Mouse (Mus musculus): ENCODE data around the gene Hoxc8.

Gene Hoxc8

GRCm38 (mm10) chr15:102972753-102973152 is 17.7 kb upstream of the Hoxc8 start:
- POLR2A ChIA-PET = interaction anchor here in 1 of 4 experiments (0.6 to 1.7 kb wide), 5 partner anchors 9 to 62 kb away, joined by 3 to 4 read pairs (median 3); no protein-coding TSS in a partner anchor

GRCm38 (mm10) chr15:102975034-102975433 is 15.4 kb upstream of the Hoxc8 start:
- ChIA-PET CTCF (interaction anchor here in 3 of 4 experiments (0.6 to 1.7 kb wide), 8 partner anchors 8 to 340 kb away, joined by 3 to 8 read pairs (median 4); partner anchors contain the start of genes Hoxc10 (in 2 of the 3) and Hoxc5 (in 2 of the 3)), POLR2A (interaction anchor here in 2 of 4 experiments (0.6 to 1.4 kb wide), 8 partner anchors 8 to 1877 kb away, joined by 3 to 4 read pairs (median 3); partner anchors contain the start of genes Hoxc10 (in 1 of the 2), Hoxc5 (in 1 of the 2) and Hoxc8 (in 1 of the 2))

More at GRCm38 (mm10) chr15:102972753-102973152, 17.7 kb upstream of the Hoxc8 start:
- CTCF ChIA-PET = interaction anchor here in 2 of 4 experiments (0.9 to 2.6 kb wide), 6 partner anchors 9 to 211 kb away, joined by 3 to 11 read pairs (median 4); no protein-coding TSS in a partner anchor

GRCm38 (mm10) chr15:102975688-102976111 is 14.7 kb upstream of the Hoxc8 start:
- CTCF ChIA-PET = interaction anchor here in 3 of 4 experiments (0.6 to 1.7 kb wide), 8 partner anchors 9 to 339 kb away, joined by 3 to 8 read pairs (median 4); partner anchors contain the start of genes Hoxc10 (in 2 of the 3) and Hoxc5 (in 2 of the 3)
- POLR2A ChIA-PET = interaction anchor here in 2 of 4 experiments (0.6 to 1.4 kb wide), 11 partner anchors 9 to 1878 kb away, joined by 3 to 4 read pairs (median 3); partner anchors contain the start of genes Hoxc10 (in 1 of the 2), Hoxc5 (in 1 of the 2) and Hoxc8 (in 1 of the 2)

GRCm38 (mm10) chr15:102976171-102976570 is 14.2 kb upstream of the Hoxc8 start, which contains the start of gene Hoxc9:
Hoxc9 (plus strand) TSS chr15:102976439.
- ChIA-PET POLR2A (interaction anchor here in 3 of 4 experiments (0.6 to 2.0 kb wide), 11 partner anchors 9 to 215 kb away, joined by 3 to 9 read pairs (median 4); partner anchors contain the start of genes Hoxc10 (in 1 of the 3), Hoxc11 (in 1 of the 3), Hoxc5 (in 1 of the 3) and Hoxc8 (in 1 of the 3)), CTCF (interaction anchor here in 3 of 4 experiments (1.2 to 7.4 kb wide), 8 partner anchors 9 to 339 kb away, joined by 3 to 50 read pairs (median 4); partner anchors contain the start of genes Hoxc10 (in 3 of the 3) and Hoxc5 (in 3 of the 3))

GRCm38 (mm10) chr15:102976631-102977422 is 13.6 kb upstream of the Hoxc8 start:
- ChIA-PET POLR2A (interaction anchor here in 3 of 4 experiments (0.6 to 2.0 kb wide), 11 partner anchors 10 to 304 kb away, joined by 3 to 9 read pairs (median 4); partner anchors contain the start of genes Hoxc10 (in 1 of the 3), Hoxc11 (in 1 of the 3) and Hoxc8 (in 1 of the 3)), CTCF (interaction anchor here (0.6 to 7.4 kb wide), 11 partner anchors 9 to 338 kb away, joined by 3 to 50 read pairs (median 3); partner anchors contain the start of genes Hoxc5 (in 3 of the 4), Hoxc10 (in 2 of the 4) and Hoxc8 (in 1 of the 4))

- ChIA-PET POLR2A (interaction anchor here in 2 of 4 experiments (0.5 to 3.4 kb wide), 11 partner anchors 11 to 305 kb away, joined by 3 to 16 read pairs (median 4); partner anchors contain the start of genes Hoxc10 (in 2 of the 2), Hoxc5 (in 1 of the 2) and Hoxc8 (in 1 of the 2)), CTCF (interaction anchor here (0.5 to 7.4 kb wide), 12 partner anchors 10 to 337 kb away, joined by 3 to 50 read pairs (median 3); partner anchors contain the start of genes Hoxc5 (in 2 of the 4), Hoxc10 (in 1 of the 4) and Hoxc8 (in 1 of the 4))
Observed at GRCm38 (mm10) chr15:102977423-102977974, 12.9 kb upstream of the Hoxc8 start.

GRCm38 (mm10) chr15:102978615-102979515 is 11.5 kb upstream of the Hoxc8 start:
- ChIA-PET CTCF (interaction anchor here (0.5 to 7.4 kb wide), 10 partner anchors 11 to 243 kb away, joined by 3 to 50 read pairs (median 4); partner anchors contain the start of genes Hoxc10 (in 3 of the 4) and Hoxc5 (in 2 of the 4)), POLR2A (interaction anchor here in 3 of 4 experiments (0.5 to 3.4 kb wide), 14 partner anchors 11 to 589 kb away, joined by 3 to 16 read pairs (median 3); partner anchors contain the start of genes Hoxc10 (in 1 of the 3), Hoxc5 (in 1 of the 3) and Hoxc8 (in 1 of the 3))

GRCm38 (mm10) chr15:102979936-102980335 is 10.5 kb upstream of the Hoxc8 start:
- ChIA-PET POLR2A (interaction anchor here in 3 of 4 experiments (0.6 to 3.4 kb wide), 12 partner anchors 10 to 590 kb away, joined by 3 to 16 read pairs (median 4); partner anchors contain the start of genes Hoxc8 (in 2 of the 3), Hoxc10 (in 1 of the 3) and Hoxc5 (in 1 of the 3)), CTCF (interaction anchor here (0.5 to 7.4 kb wide), 11 partner anchors 10 to 242 kb away, joined by 3 to 50 read pairs (median 6); partner anchors contain the start of genes Hoxc10 (in 2 of the 4), Hoxc5 (in 1 of the 4) and Hoxc8 (in 1 of the 4))

GRCm38 (mm10) chr15:102980352-102980751 is 10.1 kb upstream of the Hoxc8 start:
- POLR2A ChIA-PET = interaction anchor here (0.6 to 3.4 kb wide), 11 partner anchors 10 to 191 kb away, joined by 3 to 16 read pairs (median 4); partner anchors contain the start of genes Hoxc10 (in 1 of the 4), Hoxc5 (in 1 of the 4) and Hoxc8 (in 1 of the 4)
- CTCF ChIA-PET = interaction anchor here (0.7 to 7.4 kb wide), 13 partner anchors 10 to 335 kb away, joined by 3 to 50 read pairs (median 5); partner anchors contain the start of genes Hoxc10 (in 2 of the 4), Hoxc5 (in 1 of the 4) and Hoxc8 (in 1 of the 4)

GRCm38 (mm10) chr15:102980912-102981311 is 9.5 kb upstream of the Hoxc8 start:
- CTCF ChIA-PET = interaction anchor here (0.6 to 7.4 kb wide), 19 partner anchors 9 to 362 kb away, joined by 3 to 50 read pairs (median 4); partner anchors contain the start of genes Hoxc10 (in 2 of the 4), Hoxc5 (in 2 of the 4) and Hoxc8 (in 1 of the 4)
- POLR2A ChIA-PET = interaction anchor here (0.6 to 3.4 kb wide), 16 partner anchors 9 to 191 kb away, joined by 3 to 16 read pairs (median 4); partner anchors contain the start of genes Hoxc10 (in 2 of the 4), Hoxc5 (in 2 of the 4) and Hoxc8 (in 2 of the 4)

GRCm38 (mm10) chr15:102981379-102982288 is 8.8 kb upstream of the Hoxc8 start:
- POLR2A ChIA-PET = interaction anchor here (0.7 to 2.7 kb wide), 24 partner anchors 9 to 333 kb away, joined by 3 to 10 read pairs (median 4); partner anchors contain the start of genes Hoxc5 (in 3 of the 4), Hoxc8 (in 3 of the 4), Hoxc10 (in 2 of the 4) and Smug1 (in 1 of the 4)
- CTCF ChIA-PET = interaction anchor here (0.6 to 7.4 kb wide), 27 partner anchors 9 to 361 kb away, joined by 3 to 50 read pairs (median 4); partner anchors contain the start of genes Hoxc10 (in 2 of the 4), Hoxc5 (in 2 of the 4) and Hoxc8 (in 2 of the 4)

GRCm38 (mm10) chr15:102983716-102984115 is 6.7 kb upstream of the Hoxc8 start:
- ChIA-PET CTCF (interaction anchor here in 2 of 4 experiments (0.5 to 7.4 kb wide), 9 partner anchors 9 to 331 kb away, joined by 3 to 50 read pairs (median 7); partner anchors contain the start of genes Hoxc10 (in 1 of the 2) and Hoxc5 (in 1 of the 2)), POLR2A (interaction anchor here in 1 of 4 experiments (0.9 to 1.0 kb wide), 2 partner anchors 16 to 58 kb away, joined by 3 read pairs; no protein-coding TSS in a partner anchor)

GRCm38 (mm10) chr15:102984521-102984920 is 5.9 kb upstream of the Hoxc8 start:
- POLR2A ChIA-PET = interaction anchor here in 3 of 4 experiments (0.5 to 1.5 kb wide), 7 partner anchors 150 to 617 kb away, joined by 3 to 5 read pairs (median 3); partner anchors contain the start of gene Gpr84 (in 1 of the 3)
- CTCF ChIA-PET = interaction anchor here in 3 of 4 experiments (0.5 to 7.3 kb wide), 12 partner anchors 17 to 472 kb away, joined by 3 to 121 read pairs (median 6); partner anchors contain the start of genes Hoxc10 (in 1 of the 3) and Hoxc5 (in 1 of the 3)

- POLR2A ChIA-PET = interaction anchor here in 3 of 4 experiments (0.5 to 1.5 kb wide), 7 partner anchors 150 to 617 kb away, joined by 3 to 5 read pairs (median 3); partner anchors contain the start of gene Gpr84 (in 1 of the 3)
- CTCF ChIA-PET = interaction anchor here in 3 of 4 experiments (0.6 to 7.3 kb wide), 14 partner anchors 18 to 472 kb away, joined by 3 to 121 read pairs (median 4); partner anchors contain the start of genes Hoxc10 (in 1 of the 3) and Hoxc5 (in 1 of the 3)
Observed at GRCm38 (mm10) chr15:102984925-102985324, 5.5 kb upstream of the Hoxc8 start.

Measured in embryonic stem cell, embryonic (primary cell).